Mouse (Mus musculus): Measurements from ENCODE around the gene Myo5c.

GRCm38 (mm10) chr9:75289545-75289944 lies 57.7 kb downstream of the Myo5c start:
- no peak for TF ChIP-seq CTCF (IDR thresholded peaks at IDR 0.05; ENCODE audit: insufficient read depth, low read depth, low read length)
- TF ChIP-seq POLR2A (IDR thresholded peaks at IDR 0.05; ENCODE audit: insufficient read depth, low read depth, low read length), result no peak

Data from olfactory bulb, adult 2 months (tissue).